Mouse (Mus musculus): ENCODE measurements around the gene Wfikkn2.
"Not testable (repeated sequence)": the region's sequence is repeated elsewhere in the genome, so short reads cannot be mapped to it uniquely, and the experiment has no call there.

Gene Wfikkn2

DNA sequence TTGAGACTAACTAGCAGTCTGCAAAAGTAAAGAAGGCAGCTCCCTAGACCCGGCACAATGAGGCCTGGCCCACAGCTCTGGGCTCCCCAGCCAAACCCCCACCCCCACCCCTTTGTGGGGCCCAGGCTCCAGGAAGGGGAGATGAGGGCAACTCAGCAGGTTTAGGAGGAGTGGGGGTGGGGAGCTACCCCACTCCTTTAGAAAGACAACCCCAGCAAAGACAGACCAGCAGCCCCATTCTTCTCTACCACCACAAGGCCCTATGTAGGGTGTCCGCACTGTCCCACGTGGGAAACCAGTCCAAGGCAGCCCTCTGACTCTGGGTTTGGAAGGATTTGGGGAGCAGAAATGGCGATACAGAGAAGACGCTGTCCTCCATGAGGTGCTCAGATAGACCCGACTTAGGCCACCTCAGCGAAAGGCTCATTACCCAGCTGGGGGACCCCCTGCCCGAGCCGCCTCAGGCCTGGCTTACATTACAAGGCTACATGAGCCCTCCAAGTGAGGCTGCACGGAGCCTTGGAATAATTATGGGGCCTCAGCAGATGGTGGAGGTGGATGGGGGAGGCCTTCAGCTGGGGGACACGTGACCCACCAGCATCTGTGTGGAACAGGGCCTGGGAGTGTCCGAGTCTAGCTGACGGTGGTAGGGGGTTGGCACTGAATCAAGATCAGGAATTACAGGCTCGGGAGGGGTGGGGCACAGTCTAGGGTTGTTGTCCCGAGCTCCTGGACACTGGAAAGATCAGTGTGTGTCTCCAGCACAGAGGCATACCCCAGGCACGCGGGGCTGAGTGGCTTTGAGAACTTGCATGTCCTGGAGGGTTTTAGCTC, at the start of gene Wfikkn2:
Gene Wfikkn2 (minus strand): TSS at position 51 of the 834 bp plus-strand sequence.
- no peak for ATAC-seq (ENCODE audit: insufficient number of reproducible peaks, low FRiP score, low TSS enrichment)

DNA sequence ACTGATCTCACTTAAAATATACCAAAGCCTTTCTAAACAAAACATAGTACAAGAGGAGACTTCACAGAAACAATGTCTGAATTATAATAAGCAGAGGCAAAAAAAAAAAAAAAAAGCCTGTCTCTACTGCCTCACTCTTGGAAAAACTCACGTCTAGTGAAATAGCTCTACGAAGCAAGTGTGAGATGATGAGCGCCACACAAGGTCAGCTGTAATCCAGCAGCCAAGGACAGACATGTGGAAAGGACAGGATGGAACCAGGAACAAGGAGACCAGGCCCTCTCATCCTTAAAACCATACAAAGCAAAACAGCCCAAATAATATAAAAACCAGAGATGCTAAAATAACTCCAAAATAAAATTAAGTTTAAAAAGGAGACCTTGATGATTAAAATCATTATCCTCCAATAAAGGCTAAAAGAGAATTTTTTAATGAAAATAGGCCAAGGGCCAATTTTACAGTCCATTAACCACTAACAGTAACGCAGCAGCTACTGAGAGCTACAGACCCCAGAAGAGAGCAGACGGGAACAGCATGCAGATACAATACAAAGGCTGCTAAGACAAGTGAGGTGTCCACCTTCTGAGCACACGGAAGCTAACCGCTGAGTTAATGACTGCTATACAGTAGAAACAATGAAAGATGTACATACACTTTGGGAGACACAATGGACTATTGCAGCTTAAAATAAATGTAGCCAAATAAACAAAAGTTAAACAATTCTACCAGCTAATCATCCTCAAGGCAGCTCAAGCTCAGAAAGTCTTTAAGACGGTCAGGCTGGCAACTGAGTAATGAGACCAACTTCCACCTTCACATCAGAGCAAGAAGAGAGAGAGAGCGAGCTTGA, 49.4 kb upstream of the Wfikkn2 start:
- no peak for ATAC-seq (ENCODE audit: insufficient number of reproducible peaks, low FRiP score, low TSS enrichment)

DNA sequence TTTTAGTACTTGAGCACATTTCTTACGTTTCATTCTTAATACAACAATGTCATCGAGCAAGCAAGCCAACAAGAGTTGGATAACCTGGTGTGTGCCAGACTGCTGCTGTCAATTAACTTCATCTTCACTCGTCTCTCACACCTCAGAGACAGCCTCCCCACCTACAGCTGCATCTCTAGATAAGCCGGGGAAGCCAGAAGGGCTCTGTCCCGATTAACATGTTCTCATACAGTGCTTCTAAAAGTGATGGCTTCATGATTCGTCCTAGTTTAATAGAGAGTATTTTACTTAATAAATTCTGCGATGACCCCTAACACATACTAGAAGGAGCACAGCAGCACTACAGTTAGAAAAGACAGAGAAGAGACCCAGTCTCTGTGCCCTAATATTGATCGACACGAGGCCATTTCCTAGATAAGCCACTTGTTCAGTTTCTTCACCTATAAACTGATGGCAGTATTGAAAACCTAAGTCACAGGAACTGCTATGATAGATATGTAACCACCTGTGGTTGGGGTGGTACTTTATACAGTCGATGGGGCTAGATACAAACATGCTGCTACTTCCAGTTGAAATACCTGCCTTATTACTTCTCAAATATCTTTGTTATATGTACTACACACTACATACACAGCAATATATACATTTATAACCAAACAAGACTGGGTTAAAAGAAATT, 44.4 kb upstream of the Wfikkn2 start:
- no peak for ATAC-seq (ENCODE audit: insufficient number of reproducible peaks, low FRiP score, low TSS enrichment)

DNA sequence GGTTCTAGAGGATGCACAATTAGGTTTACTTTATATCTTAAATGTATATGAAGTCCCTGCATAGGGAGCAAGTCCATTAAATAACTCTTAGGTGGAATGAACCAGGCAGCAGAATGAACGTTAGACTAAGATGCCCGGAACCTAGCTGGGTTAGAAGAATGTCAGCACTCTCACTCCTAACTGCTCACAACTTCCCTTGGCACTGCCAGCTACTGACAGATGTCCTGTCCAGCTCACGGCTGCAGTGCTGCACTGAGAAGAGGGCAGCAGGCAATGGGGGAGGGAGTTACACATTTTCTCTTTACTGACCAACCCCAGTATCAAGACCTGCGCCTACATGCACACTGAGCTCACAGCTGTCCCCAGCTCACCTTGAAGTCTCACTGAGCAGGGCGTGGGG, 41.3 kb upstream of the Wfikkn2 start:
- no peak for ATAC-seq (ENCODE audit: insufficient number of reproducible peaks, low FRiP score, low TSS enrichment)

DNA sequence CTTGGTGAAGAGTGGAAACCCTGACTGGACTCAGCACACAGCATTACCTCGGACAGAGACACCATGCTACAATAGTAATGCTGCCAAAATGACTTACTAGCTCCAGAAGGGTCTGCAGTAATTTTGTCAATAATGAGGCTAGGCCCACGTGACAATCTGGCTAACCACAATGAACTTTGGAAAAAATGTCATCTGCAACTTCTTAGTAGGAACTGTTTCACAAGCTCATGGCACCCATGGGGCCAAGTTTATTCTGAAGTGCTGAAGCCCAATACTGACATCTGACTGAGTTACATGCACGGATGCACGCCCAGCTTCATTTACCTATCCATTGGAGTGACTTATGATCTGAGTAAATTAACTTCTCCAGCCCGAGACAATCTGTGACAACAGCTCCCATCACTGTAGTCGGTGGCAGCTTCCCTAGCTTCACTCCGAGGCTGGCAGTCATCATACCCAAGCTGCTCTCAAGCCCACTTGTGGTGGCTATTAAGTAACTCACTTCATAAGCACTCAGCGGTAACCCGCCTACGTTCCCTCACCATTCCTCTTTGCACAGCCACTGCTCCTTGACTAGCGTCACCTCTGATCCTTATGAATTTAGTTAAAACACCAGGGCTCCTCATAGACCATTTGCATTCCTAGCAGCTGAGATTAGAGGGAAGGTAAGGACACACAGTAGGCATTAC, 40.2 kb upstream of the Wfikkn2 start:
- no peak for ATAC-seq (ENCODE audit: insufficient number of reproducible peaks, low FRiP score, low TSS enrichment)

DNA sequence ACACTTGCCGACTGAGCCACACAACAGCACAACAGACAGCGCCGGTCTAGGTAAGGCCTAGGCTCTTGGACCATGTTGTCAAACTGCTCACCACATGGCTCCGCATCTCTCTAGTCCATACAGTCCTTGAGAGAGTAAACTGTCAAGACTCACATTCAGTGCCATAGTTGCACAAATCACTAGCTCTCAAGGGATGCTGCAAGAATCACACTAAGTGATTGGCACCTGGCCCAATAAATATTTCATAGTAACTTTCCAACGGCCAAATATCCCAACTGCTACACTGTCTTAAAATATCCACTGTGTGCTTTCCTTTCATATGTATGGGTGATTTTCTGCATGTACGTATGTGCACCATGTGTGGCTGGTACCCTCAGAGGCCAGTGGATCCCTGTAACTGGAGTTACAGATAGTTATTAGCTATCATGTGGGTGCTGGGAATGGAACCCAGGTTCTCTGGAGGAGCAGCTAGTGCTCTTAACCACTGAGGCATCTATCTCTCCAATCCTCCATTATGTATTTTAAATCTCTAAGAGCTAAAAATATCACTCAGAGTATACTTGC, 37.8 kb upstream of the Wfikkn2 start:
- no peak for ATAC-seq (ENCODE audit: insufficient number of reproducible peaks, low FRiP score, low TSS enrichment)

DNA sequence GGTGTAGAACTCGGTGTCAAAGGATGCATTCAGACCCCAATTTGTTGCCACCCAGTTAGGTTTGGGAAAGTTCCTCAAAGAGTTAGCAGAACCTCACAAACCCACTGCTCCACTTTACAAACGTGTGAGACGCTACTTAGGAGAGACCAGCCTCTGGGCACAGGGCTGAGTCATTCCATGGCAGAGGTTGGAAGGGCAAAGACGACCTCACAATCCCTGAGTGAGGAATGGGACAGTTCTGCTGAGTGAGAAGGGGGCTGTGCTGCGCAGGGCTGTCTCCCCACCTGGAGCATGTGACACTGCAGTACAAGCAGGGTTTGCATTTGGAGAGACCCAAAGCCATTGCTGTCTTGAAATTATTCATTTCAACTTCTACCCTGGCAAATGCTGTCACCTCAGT, 36.5 kb upstream of the Wfikkn2 start:
- no peak for ATAC-seq (ENCODE audit: insufficient number of reproducible peaks, low FRiP score, low TSS enrichment)

DNA sequence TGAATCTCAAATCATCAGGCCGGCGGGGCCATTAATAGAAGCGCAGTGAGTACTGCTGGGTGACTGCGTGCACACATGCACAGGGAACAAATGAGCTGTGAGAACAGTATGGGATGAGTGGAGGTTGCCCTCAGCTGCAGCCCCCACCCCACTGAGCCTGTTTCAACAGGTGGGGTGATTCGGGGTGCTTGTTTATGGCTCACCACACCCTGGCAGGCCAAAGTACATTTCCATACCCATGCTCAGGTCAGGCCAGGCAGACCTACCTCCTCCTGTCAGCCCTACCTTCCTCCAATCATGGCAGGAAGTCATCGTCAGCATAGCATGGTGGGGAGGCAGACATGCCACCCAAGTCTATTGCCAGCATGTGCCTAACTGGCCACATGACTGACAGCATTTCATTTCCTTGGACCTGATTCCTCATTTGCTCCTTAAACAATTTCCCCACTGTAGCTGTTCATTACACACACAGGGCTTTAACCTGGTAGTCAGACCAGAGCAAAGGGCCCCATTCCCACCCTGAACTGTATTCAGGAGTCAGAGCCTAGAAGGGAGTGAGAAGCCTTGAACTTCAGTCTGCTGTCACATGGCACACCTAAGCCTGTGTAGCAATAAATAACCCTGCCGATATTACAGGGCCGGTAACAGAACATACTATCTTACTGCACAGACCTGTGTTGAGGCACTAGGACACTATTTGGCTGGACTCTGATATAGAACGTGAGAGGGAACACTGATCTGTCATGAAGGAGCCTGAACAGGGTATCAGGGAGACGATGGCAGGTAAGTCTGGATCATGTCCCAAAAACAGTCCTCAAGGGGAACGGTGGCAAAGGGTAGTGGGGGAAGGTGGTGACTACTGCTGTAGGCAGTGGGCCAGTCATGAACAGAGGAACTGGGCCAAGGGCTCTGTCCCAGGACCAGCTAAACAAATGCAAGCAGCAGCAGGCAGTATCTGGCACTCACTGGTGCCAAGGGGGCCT, 35.7 kb upstream of the Wfikkn2 start, which contains the start of gene Gm21885:
Gene Gm21885 (plus strand): TSS at position 675 of the 983 bp plus-strand sequence.
- no peak for ATAC-seq (ENCODE audit: insufficient number of reproducible peaks, low FRiP score, low TSS enrichment)

DNA sequence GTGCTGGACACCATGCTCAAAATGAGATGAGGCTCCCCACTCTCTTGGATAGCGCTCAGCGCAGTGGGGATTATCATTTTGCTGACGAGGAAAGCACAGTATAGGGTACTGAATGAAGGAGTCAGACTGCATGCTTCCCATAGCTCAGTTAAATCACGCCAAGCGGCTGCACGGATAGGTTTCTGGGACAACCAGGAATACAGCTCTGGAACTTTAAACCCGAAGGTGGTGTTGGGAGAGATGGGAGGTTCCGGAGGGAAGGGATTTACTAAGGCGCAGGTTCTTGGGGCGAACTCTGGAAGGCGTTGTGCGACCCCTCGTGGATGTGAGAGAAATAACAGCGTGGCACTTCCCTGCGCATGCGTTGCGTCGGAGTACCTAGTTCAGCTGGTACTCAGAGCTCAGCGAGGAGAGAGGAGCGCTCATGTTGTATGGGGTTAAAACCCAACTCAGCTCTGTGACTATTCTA, 31.1 kb upstream of the Wfikkn2 start:
- peak; percentile 79 for ATAC-seq (ENCODE audit: insufficient number of reproducible peaks, low FRiP score, low TSS enrichment)

DNA sequence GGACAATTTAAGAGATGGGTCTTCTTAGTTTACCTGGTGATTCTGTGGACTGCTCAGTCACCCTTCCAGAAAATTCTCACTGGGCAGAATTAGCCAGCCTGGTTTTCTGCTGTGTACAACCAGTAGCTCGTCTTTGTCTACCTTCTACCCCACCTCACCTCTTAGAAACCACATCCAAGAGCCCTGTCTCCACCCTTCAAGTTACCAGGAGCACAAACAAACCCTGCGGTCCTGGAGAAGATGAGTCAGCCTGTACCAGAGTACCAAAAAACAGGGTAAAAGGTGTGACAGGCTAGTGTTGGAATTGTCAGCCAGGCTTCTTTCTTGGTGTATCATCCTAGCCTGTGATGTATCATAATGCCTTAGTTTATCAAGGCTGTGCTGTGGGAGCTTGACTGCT, 29.9 kb upstream of the Wfikkn2 start:
- no peak for ATAC-seq (ENCODE audit: insufficient number of reproducible peaks, low FRiP score, low TSS enrichment)

DNA sequence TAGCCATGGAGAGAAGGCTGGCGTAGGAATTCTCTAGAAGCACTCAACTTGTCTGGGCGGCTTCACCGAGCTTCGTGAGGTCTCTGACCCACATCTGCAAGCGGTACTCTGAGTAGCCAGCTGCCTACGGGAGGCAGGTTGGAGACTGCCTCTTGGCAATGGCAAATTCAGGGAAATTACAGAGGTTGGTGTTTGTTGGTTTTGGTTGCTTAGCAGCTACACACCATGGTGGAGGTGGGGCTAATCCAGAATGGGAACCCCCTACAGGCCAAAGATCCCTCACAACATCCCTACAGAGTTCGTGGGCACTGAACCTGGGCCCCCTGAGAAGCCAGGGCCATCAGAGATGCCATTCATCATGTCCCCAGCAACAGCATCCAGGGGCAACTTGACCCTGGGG, 29.4 kb upstream of the Wfikkn2 start:
- no peak for ATAC-seq (ENCODE audit: insufficient number of reproducible peaks, low FRiP score, low TSS enrichment)

DNA sequence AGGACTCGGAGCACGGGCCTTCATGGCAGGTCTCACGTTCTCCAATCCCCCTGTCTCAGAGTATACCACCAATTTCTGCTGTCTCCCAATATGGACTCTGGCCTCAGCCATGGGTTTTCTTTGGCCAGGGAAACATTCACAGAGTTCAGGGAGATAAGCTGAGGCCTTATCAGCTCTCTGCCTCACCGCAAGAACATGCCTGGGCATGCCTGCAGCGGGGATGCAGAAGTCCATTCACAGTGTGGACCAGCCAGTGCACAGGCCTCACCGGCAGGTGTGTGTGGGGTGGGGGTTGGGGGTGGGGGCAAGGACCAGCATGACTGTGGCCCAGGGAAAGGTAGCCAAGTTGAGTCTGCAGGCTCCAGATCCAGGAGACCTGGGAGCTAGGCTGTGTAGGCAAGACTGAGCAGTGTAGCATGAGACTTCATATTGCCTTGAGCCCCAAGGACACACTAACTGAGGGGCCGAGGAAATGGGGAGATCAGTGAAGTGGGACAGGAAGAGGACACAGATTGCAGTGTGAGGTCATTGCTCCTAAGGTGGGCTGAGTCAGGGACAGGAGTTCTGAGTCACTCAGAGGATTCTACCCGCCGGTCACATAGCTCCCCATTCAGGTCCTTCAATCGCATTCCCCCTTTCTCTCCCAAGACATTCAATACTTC, 28.5 kb upstream of the Wfikkn2 start:
- no peak for ATAC-seq (ENCODE audit: insufficient number of reproducible peaks, low FRiP score, low TSS enrichment)

DNA sequence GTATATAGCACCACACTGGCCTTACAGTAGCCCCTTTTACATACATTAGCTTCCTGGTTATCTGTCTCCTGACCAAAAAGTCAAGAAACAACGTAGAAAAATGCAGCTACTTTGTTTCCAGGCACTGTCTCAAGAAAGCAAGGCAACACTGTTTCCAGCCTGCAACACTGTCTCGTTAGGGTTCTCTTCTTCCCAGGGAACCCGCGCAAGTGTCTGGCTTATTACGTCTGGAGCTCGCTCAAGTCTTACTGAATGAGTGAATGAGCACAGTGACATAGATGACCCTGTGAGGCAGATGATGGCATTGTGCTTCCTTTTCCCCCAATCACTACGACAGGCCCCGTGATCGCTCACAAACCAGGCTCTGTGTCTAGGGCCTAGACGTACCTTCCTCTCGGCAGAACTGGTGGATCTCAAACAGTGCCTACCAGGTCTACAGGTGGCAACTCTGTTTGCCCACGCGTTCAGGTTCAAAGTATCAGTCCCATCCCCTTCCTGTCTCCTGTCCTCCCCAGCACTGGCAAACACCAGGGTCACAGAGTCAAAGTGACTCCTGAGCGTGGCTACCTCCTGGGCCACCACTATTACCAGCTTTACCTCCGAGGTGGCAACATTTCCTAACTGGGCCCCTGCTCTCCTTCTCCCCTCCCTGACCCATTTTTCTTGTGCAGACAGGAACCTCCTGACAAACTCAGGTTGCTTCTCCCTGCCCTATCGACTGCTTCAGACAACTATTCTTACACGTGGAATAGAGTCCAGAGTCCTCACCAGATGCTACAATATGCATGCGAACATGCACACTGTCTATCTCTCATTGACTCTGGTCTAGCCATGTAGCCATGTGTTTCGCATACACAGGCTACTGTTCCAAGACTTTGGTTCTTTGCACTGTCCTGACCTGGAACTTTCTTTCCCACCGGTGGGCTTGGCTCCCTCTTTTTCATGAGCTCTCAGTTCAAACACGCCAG, 27.4 kb upstream of the Wfikkn2 start:
- no peak for ATAC-seq (ENCODE audit: insufficient number of reproducible peaks, low FRiP score, low TSS enrichment)

DNA sequence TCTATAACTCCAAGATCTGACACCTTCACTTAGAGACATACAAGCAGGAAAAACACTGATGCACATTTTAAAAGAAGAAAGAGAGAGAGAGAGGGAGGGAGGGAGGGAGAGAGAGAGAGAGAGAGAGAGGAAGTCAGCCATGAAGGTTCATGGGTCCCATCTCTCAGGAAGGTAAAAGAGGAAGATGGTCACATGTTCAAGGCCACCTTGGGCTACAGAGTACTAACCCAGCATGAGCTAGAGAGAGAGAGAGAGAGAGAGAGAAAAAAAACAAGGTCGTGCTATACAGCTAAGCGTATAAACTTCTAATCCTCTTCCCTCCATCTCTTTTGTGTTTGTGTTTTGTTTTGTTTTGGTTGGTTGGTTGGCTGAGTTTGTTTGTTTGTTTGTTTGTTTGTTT, 25.2 kb upstream of the Wfikkn2 start:
- ATAC-seq (ENCODE audit: insufficient number of reproducible peaks, low FRiP score, low TSS enrichment): no peak

DNA sequence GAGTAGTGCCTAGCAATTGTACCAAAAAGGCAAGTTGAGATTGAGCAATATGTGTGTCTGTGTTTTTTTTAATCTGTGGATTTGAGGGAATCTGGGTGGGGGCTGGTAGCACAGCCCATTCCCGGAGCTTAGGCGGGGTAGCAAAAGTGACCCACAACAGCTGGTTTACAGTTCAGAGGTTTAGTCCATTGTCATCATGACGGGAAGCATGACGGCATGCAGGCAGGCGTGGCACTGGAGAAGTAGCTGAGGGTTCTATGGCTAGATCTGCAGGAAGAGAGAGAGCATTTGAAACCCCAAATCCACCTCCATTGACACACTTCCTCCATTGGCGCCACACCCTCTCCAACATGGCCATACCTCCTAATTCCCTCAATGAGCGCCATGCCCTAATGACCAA, 24.1 kb upstream of the Wfikkn2 start:
- ATAC-seq (ENCODE audit: insufficient number of reproducible peaks, low FRiP score, low TSS enrichment): no peak

DNA sequence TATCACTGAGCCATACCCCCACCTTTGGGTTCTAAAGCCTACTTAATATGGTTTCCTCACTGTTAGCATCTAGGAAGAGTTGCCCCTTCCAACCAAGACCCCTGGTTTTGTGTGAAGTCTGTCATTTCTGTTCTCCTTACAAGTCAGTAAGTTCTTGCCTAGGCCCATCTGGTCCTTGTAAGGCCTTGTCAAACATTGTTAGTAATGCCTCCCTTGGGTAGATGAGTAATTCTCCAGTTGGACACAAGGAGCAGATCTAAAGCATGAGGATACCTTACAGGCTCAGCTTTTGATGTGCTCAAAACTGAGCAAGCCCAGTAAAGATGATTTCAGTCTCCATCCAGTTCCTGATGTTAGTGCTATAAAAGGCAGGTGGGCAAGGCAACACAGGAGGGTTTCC, 23.0 kb upstream of the Wfikkn2 start:
- no peak for ATAC-seq (ENCODE audit: insufficient number of reproducible peaks, low FRiP score, low TSS enrichment)

DNA sequence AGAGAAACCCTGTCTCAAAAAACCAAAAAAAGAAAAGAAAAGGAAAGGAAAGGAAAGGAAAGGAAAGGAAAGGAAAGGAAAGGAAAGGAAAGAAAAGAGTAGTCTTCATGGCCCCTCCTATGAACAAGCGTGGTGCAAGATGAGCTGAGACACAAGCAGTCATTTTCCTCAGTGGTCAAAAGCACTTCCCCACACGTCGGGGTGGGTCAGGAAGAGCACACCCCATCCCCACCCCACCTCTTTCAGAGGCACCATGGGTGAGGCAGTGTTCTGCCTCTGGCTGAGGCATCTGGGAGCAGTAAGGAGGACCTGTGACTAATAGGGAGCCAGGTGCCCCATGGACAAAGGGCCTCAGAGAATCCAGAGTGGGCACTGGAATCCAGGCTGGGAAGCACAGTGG, 20.4 kb upstream of the Wfikkn2 start:
- not testable (repeated sequence) for ATAC-seq (ENCODE audit: insufficient number of reproducible peaks, low FRiP score, low TSS enrichment)
